Mouse (Mus musculus) testis, adult 2 months (tissue): ENCODE measurements at regions not wholly inside any gene's neighbourhood (a gene's known extent, or its start where the extent isn't known, plus 50 kb on each side); places are given as distances from the start of the nearest gene placed in this dataset.

ENCODE experiments used
- H3K27ac ChIP-seq: fragments of 200-500 bp; 2 replicates; pipeline ENCODE4 v1.5.1; 2012; ENCODE audit warnings: low read depth, low read length; ENCODE audit not compliant: control insufficient read depth, insufficient read depth
- H3K27me3 ChIP-seq: fragments of 200-500 bp; 2 replicates; pipeline ENCODE4 v1.6.1; 2012; ENCODE audit warnings: mild to moderate bottlenecking, low read length, moderate library complexity; ENCODE audit not compliant: control insufficient read depth, insufficient read depth
- H3K36me3 ChIP-seq: fragments of 200-500 bp; 2 replicates; pipeline ENCODE4 v1.6.1; 2012; ENCODE audit warnings: mild to moderate bottlenecking, low read length; ENCODE audit not compliant: control insufficient read depth, insufficient read depth
- H3K4me1 ChIP-seq: fragments of 200-500 bp; 2 replicates; pipeline ENCODE4 v1.6.1; 2012; ENCODE audit warnings: low read length; ENCODE audit not compliant: control insufficient read depth, insufficient read depth
- H3K4me3 ChIP-seq: fragments of 200-500 bp; 2 replicates; pipeline ENCODE4 v1.5.1; 2012; ENCODE audit warnings: low read depth, mild to moderate bottlenecking, low read length, moderate library complexity, mixed read lengths; ENCODE audit not compliant: control insufficient read depth
- CTCF ChIP-seq: fragments of 200-500 bp; IDR thresholded peaks from 2 replicates; pipeline ENCODE4 v1.5.1; 2012; ENCODE audit warnings: low read depth, mild to moderate bottlenecking, inconsistent platforms, low read length, moderate library complexity; ENCODE audit not compliant: control insufficient read depth, insufficient read depth, insufficient replicate concordance
- POLR2A ChIP-seq: fragments of 200-500 bp; IDR thresholded peaks from 2 replicates; pipeline ENCODE4 v1.6.1; 2012; ENCODE audit warnings: low read depth, mild to moderate bottlenecking, inconsistent platforms, low read length, moderate library complexity; ENCODE audit not compliant: control insufficient read depth

GRCm38 (mm10) chr2:92544364-92545151 is 54.9 kb upstream of the Chst1 start:
- TF ChIP-seq CTCF (no peak), POLR2A (no peak)
- Histone ChIP-seq H3K36me3 (no peaks in the 10 kb centered on the region), H3K27ac (peak overlapping the region; percentile 88), H3K27me3 (no peaks in the 10 kb centered on the region), H3K4me1 (peaks cover 18% of the 10 kb centered on the region), H3K4me3 (peak overlapping the region; percentile 63)

DNA sequence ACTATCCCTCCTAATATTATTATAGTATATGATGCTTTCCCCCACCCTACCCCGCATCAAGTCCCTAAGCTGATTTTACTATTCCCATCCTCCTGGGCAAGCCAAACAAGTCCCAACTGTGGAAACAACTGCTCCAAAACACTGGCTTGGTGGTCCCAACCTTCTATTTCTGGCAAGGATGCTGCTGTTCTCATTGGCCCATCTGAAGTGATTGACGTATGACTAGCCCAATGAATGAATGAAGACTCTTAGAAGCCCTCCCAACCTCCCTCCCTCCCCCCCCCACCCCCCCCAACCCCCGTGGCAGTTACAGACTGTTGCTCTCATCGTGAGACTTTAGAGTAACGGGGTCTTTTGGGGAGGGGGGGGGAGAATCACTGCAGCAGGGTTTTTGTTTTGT is 58.7 kb upstream of the Chst1 start:
- peak overlapping the region; percentile 100 for H3K27ac ChIP-seq
- H3K4me3 ChIP-seq, result peak overlapping the region; percentile 70
- no peaks in the 10 kb centered on the region for H3K36me3 ChIP-seq
- no peaks in the 10 kb centered on the region for H3K27me3 ChIP-seq
- H3K4me1 ChIP-seq, result peaks cover 17% of the 10 kb centered on the region
- TF ChIP-seq POLR2A (no peak; the same call in 1 of the 2 replicates), CTCF (no peak)

DNA sequence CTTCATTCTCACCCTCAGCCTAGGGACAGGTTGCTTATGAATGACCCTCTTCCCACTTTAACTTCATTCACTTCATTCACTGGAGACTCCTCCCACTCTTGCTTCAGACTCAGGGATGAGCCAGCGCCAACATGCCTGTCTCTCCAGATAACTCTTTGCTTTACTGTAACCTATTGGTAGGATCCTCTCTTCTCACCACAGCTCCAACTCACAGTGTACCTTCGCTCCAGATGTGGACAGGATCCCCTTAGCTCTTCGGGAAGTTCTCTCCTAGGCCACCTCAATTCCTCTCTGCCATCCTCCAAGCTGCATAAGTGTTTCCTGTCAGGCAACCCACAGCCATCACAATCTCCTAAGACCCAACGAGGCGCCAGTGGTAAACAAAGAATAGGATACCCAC is 67.5 kb upstream of the Chst1 start:
- Histone ChIP-seq H3K36me3 (no peaks in the 10 kb centered on the region), H3K4me3 (no peak overlapping the region), H3K27ac (no peak overlapping the region), H3K4me1 (peaks cover 8% of the 10 kb centered on the region), H3K27me3 (no peaks in the 10 kb centered on the region)
- TF ChIP-seq CTCF (no peak), POLR2A (no peak; the same call in 1 of the 2 replicates)

GRCm38 (mm10) chr2:92530677-92531076 is 68.8 kb upstream of the Chst1 start:
- no peak for TF ChIP-seq CTCF
- 0 out of 2 replicates have a peak, but pooled peaks have one; percentile 18 for TF ChIP-seq POLR2A
- Histone ChIP-seq H3K4me1 (peaks cover 8% of the 10 kb centered on the region), H3K27me3 (no peaks in the 10 kb centered on the region), H3K27ac (no peak overlapping the region), H3K4me3 (no peak overlapping the region), H3K36me3 (no peaks in the 10 kb centered on the region)

DNA sequence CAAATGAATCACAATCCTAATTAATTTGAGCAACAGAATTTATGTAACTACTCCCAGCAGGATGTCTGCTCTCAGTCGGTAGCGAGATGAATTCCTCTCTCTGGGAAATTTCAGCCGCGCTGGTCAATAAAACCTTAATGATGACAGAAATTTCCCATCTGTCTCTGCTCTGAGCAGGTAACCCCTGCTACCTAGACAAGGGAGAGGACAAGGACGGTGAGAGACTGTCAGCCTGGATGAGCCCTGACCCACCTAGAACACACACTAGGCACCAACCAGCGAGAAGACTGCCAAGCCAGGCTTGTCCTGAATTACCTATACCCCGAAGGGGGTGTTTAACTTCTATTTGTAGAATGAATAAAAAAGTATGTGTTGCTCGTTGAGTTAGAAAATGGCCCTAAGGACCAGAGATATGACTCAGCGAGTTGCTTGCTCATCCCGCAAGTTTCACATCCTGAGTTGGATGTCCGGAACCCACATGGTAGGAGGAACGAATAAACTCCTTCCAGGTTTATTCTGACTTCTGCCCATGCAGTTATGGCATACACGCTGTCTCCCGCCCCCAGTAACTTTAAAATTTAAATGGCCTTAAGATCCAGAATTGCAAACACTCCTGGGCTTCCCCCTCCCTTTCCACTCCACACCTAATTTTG is 69.5 kb upstream of the Slc35c1 start:
- no peak overlapping the region for H3K27ac ChIP-seq
- H3K4me3 ChIP-seq, result peak overlapping the region; percentile 48
- peaks cover 8% of the 10 kb centered on the region for H3K4me1 ChIP-seq
- H3K36me3 ChIP-seq, result no peaks in the 10 kb centered on the region
- no peaks in the 10 kb centered on the region for H3K27me3 ChIP-seq
- TF ChIP-seq CTCF (no peak), POLR2A (peak; percentile 48; the same call in 1 of the 2 replicates)

- no peak for TF ChIP-seq CTCF
- TF ChIP-seq POLR2A, result peak; percentile 73; the same call in 1 of the 2 replicates
- H3K27ac ChIP-seq, result no peak overlapping the region
- H3K4me3 ChIP-seq, result peak overlapping the region; percentile 48
- H3K27me3 ChIP-seq, result no peaks in the 10 kb centered on the region
- no peaks in the 10 kb centered on the region for H3K36me3 ChIP-seq
- H3K4me1 ChIP-seq, result peaks cover 8% of the 10 kb centered on the region
Observed at GRCm38 (mm10) chr2:92529071-92529641, 68.8 kb upstream of the Slc35c1 start.
